Mouse (Mus musculus) brown adipose tissue, adult 24 weeks (tissue): ENCODE data around the gene Gm45337. TPM values are rescaled to one million over a fixed set of nuclear protein-coding genes. Genes with fewer than 3 reads are reported as not detected.
"Not testable (repeated sequence)": the region's sequence is repeated elsewhere in the genome, so short reads cannot be mapped to it uniquely, and the experiment has no call there.

Experiments
- H3K27ac ChIP-seq: fragments of 200-500 bp; replicated peaks from 2 replicates; pipeline ENCODE4 v1.5.1; 2012; ENCODE audit warnings: low read depth, mild to moderate bottlenecking, low read length
- H3K4me1 ChIP-seq: fragments of 200-500 bp; 2 replicates; pipeline ENCODE4 v1.6.1; 2012; ENCODE audit warnings: low read length, mixed read lengths; ENCODE audit not compliant: control insufficient read depth, insufficient read depth, insufficient read length
- H3K4me3 ChIP-seq: fragments of 200-500 bp; 2 replicates; pipeline ENCODE4 v1.5.1; 2012; ENCODE audit warnings: low read depth, mild to moderate bottlenecking, low read length, moderate library complexity; ENCODE audit not compliant: insufficient read depth
- polyA plus RNA-seq: library from polyadenylated mRNA; stranded (reverse); fragments of >200 nt; gene quantifications from 2 replicates; pipeline ENCODE4 v1.2.4, GENCODE M21; 2012; ENCODE audit not compliant: missing spikeins, insufficient read depth, insufficient read length

Gm45337 gene
- not detected in 2 replicates for polyA plus RNA-seq

GRCm38 (mm10) chr7:142144507-142144906, at the start of gene Gm45337:
Gm45337 (minus strand) TSS chr7:142144607.
- H3K4me3 ChIP-seq: no peak within 1 kb of the TSS

GRCm38 (mm10) chr7:142190289-142190688, 45.9 kb upstream of the Gm45337 start, which contains the start of gene Gm10153:
Gm10153 (minus strand) TSS chr7:142190389.
- H3K27ac ChIP-seq: no peak within 1 kb of the TSS
- H3K4me3 ChIP-seq: no peak within 1 kb of the TSS
- no peaks in the 10 kb centered on the region for H3K4me1 ChIP-seq

More at GRCm38 (mm10) chr7:142144507-142144906, at the start of gene Gm45337:
- H3K27ac ChIP-seq: no peak within 1 kb of the TSS
- H3K4me1 ChIP-seq: no peaks in the 10 kb centered on the region

- Histone ChIP-seq H3K4me1 (no peaks in the 10 kb centered on the region), H3K27ac (no peak overlapping the region), H3K4me3 (no peak overlapping the region)
These were observed 43.7 kb upstream of the Gm45337 start for GRCm38 (mm10) chr7:142188156-142188555.

- Histone ChIP-seq H3K27ac (no peak overlapping the region), H3K4me3 (no peak overlapping the region), H3K4me1 (no peaks in the 10 kb centered on the region)
These were observed 36.6 kb upstream of the Gm45337 start for GRCm38 (mm10) chr7:142181021-142181420.

- H3K27ac ChIP-seq: no peak overlapping the region
- H3K4me1 ChIP-seq: no peaks in the 10 kb centered on the region
- no peak overlapping the region for H3K4me3 ChIP-seq
These were observed 34.3 kb upstream of the Gm45337 start for GRCm38 (mm10) chr7:142178685-142179084.

- not testable (repeated sequence) for H3K4me1 ChIP-seq, H3K27ac ChIP-seq, H3K4me3 ChIP-seq
These were observed 31.5 kb upstream of the Gm45337 start, which contains the start of gene Krtap5-2 for GRCm38 (mm10) chr7:142175905-142176304. Krtap5-2 (minus strand) TSS chr7:142176005.

- no peak overlapping the region for H3K4me3 ChIP-seq
- H3K4me1 ChIP-seq: no peaks in the 10 kb centered on the region
- H3K27ac ChIP-seq: no peak overlapping the region
These were observed 25.4 kb upstream of the Gm45337 start for GRCm38 (mm10) chr7:142169836-142170235.

GRCm38 (mm10) chr7:142165639-142166038, 21.2 kb upstream of the Gm45337 start, which contains the start of gene Gm4553:
Gm4553 (minus strand) TSS chr7:142165739.
- not testable (repeated sequence) for H3K4me3 ChIP-seq, H3K27ac ChIP-seq, H3K4me1 ChIP-seq

GRCm38 (mm10) chr7:142159366-142159765, 15.0 kb upstream of the Gm45337 start:
- Histone ChIP-seq H3K4me1 (no peaks in the 10 kb centered on the region), H3K4me3 (no peak overlapping the region), H3K27ac (no peak overlapping the region)

GRCm38 (mm10) chr7:142157013-142157412, 12.6 kb upstream of the Gm45337 start, which contains the start of gene Gm29735:
Gm29735 (minus strand) TSS chr7:142157113.
- H3K27ac ChIP-seq, H3K4me1 ChIP-seq, H3K4me3 ChIP-seq: not testable (repeated sequence)

- H3K27ac ChIP-seq: no peak overlapping the region
- H3K4me3 ChIP-seq: no peak overlapping the region
- no peaks in the 10 kb centered on the region for H3K4me1 ChIP-seq
These were observed 10.9 kb upstream of the Gm45337 start for GRCm38 (mm10) chr7:142155308-142155707.

- no peak overlapping the region for H3K4me3 ChIP-seq
- no peak overlapping the region for H3K27ac ChIP-seq
- no peaks in the 10 kb centered on the region for H3K4me1 ChIP-seq
These were observed 7.8 kb upstream of the Gm45337 start for GRCm38 (mm10) chr7:142152191-142152590.

- Histone ChIP-seq H3K27ac (no peak overlapping the region), H3K4me3 (no peak overlapping the region), H3K4me1 (no peaks in the 10 kb centered on the region)
These were observed 4.2 kb upstream of the Gm45337 start for GRCm38 (mm10) chr7:142148633-142149032.

- Histone ChIP-seq H3K4me1 (no peaks in the 10 kb centered on the region), H3K27ac (no peak overlapping the region), H3K4me3 (no peak overlapping the region)
These were observed 1.6 kb upstream of the Gm45337 start for GRCm38 (mm10) chr7:142146033-142146432.

GRCm38 (mm10) chr7:142145413-142145940, 1.1 kb upstream of the Gm45337 start:
- Histone ChIP-seq H3K4me1 (no peaks in the 10 kb centered on the region), H3K27ac (no peak overlapping the region), H3K4me3 (no peak overlapping the region)

- not testable (repeated sequence) for H3K4me1 ChIP-seq, H3K4me3 ChIP-seq, H3K27ac ChIP-seq
These were observed 849 bp downstream of the Gm45337 start for GRCm38 (mm10) chr7:142143506-142144010.
